Mouse (Mus musculus): ENCODE results near the gene L3mbtl4. TPM values are rescaled to one million over a fixed set of nuclear protein-coding genes. Genes with fewer than 3 reads are reported as not detected.

Gene L3mbtl4
- polyA plus RNA-seq, 1 experiment = not detected

- Histone ChIP-seq H3ac (ENCODE audit: control insufficient read depth, insufficient read length) (no peak overlapping the region), H3K36me3 (ENCODE audit: control insufficient read depth, insufficient read depth) (no peaks in the 10 kb centered on the region), H3K27me3 (ENCODE audit: control insufficient read depth, insufficient read depth, insufficient read length) (no peaks in the 10 kb centered on the region), H3K79me2 (ENCODE audit: control insufficient read depth, insufficient read depth) (no peaks in the 10 kb centered on the region), H3K4me2 (ENCODE audit: low read depth) (no peak overlapping the region), H3K4me3 (no peak overlapping the region)
- no peak for TF ChIP-seq MAX (IDR thresholded peaks at IDR 0.05; ENCODE audit: low read depth)
- no peak for TF ChIP-seq SRF (IDR thresholded peaks at IDR 0.05; ENCODE audit: control insufficient read depth, insufficient read length, low read depth)
- no peak for TF ChIP-seq TCF12 (IDR thresholded peaks at IDR 0.05; ENCODE audit: insufficient read depth, poor library complexity, severe bottlenecking)
- no peak for TF ChIP-seq USF1 (IDR thresholded peaks at IDR 0.05; ENCODE audit: low read depth)
- no peak for TF ChIP-seq E2F4 (IDR thresholded peaks at IDR 0.05; ENCODE audit: insufficient read depth)
- TF ChIP-seq TCF3 (IDR thresholded peaks at IDR 0.05; ENCODE audit: insufficient read length, low read depth) = no peak
- TF ChIP-seq POLR2A (IDR thresholded peaks at IDR 0.05; ENCODE audit: insufficient read length, low read depth) = no peak
- TF ChIP-seq POLR2AphosphoS2 (IDR thresholded peaks at IDR 0.05; ENCODE audit: insufficient read length, low read depth) = no peak
Measured at GRCm38 (mm10) chr17:68764329-68764880, 490.8 kb downstream of the L3mbtl4 start.

GRCm38 (mm10) chr17:68769561-68769960 lies 496.0 kb downstream of the L3mbtl4 start:
- TF ChIP-seq POLR2A (IDR thresholded peaks at IDR 0.05; ENCODE audit: insufficient read length, low read depth) (no peak), CEBPB (IDR thresholded peaks at IDR 0.05; ENCODE audit: insufficient read depth, poor library complexity, severe bottlenecking) (no peak), E2F4 (IDR thresholded peaks at IDR 0.05; ENCODE audit: insufficient read depth) (no peak), MAX (IDR thresholded peaks at IDR 0.05; ENCODE audit: low read depth) (no peak), TCF3 (IDR thresholded peaks at IDR 0.05; ENCODE audit: insufficient read length, low read depth) (no peak)
- no peak overlapping the region for H3K4me2 ChIP-seq (ENCODE audit: low read depth)
- no peaks in the 10 kb centered on the region for H3K36me3 ChIP-seq (ENCODE audit: control insufficient read depth, insufficient read depth)
- no peaks in the 10 kb centered on the region for H3K79me2 ChIP-seq (ENCODE audit: control insufficient read depth, insufficient read depth)
- H3ac ChIP-seq (ENCODE audit: control insufficient read depth, insufficient read length) = no peak overlapping the region
- no peaks in the 10 kb centered on the region for H3K27me3 ChIP-seq (ENCODE audit: control insufficient read depth, insufficient read depth, insufficient read length)
- no peak overlapping the region for H3K4me3 ChIP-seq

GRCm38 (mm10) chr17:68771046-68771750 lies 497.6 kb downstream of the L3mbtl4 start:
- no peak overlapping the region for H3K4me3 ChIP-seq
- H3K27me3 ChIP-seq (ENCODE audit: control insufficient read depth, insufficient read depth, insufficient read length) = no peaks in the 10 kb centered on the region
- no peak for TF ChIP-seq MAX (IDR thresholded peaks at IDR 0.05; ENCODE audit: low read depth)
- no peak for TF ChIP-seq TCF12 (IDR thresholded peaks at IDR 0.05; ENCODE audit: insufficient read depth, poor library complexity, severe bottlenecking)
- TF ChIP-seq MYOD1 (IDR thresholded peaks at IDR 0.05; ENCODE audit: control insufficient read depth in 1 of 3, insufficient read length in 2 of 3, low read depth in 2 of 3) = no peak
- TF ChIP-seq POLR2A (IDR thresholded peaks at IDR 0.05; ENCODE audit: insufficient read length, low read depth) = no peak
- no peak for TF ChIP-seq TCF3 (IDR thresholded peaks at IDR 0.05; ENCODE audit: insufficient read length, low read depth)
- no peak for TF ChIP-seq USF1 (IDR thresholded peaks at IDR 0.05; ENCODE audit: low read depth)
- TF ChIP-seq SRF (IDR thresholded peaks at IDR 0.05; ENCODE audit: control insufficient read depth, insufficient read length, low read depth) = no peak
- TF ChIP-seq CEBPB (IDR thresholded peaks at IDR 0.05; ENCODE audit: insufficient read depth, poor library complexity, severe bottlenecking) = no peak
- TF ChIP-seq REST (IDR thresholded peaks at IDR 0.05; ENCODE audit: insufficient read depth, insufficient read length) = no peak
- H3K36me3 ChIP-seq (ENCODE audit: control insufficient read depth, insufficient read depth) = no peaks in the 10 kb centered on the region
- no peak overlapping the region for H3ac ChIP-seq (ENCODE audit: control insufficient read depth, insufficient read length)
- H3K79me2 ChIP-seq (ENCODE audit: control insufficient read depth, insufficient read depth) = no peaks in the 10 kb centered on the region
- H3K4me2 ChIP-seq (ENCODE audit: low read depth) = no peak overlapping the region

GRCm38 (mm10) chr17:68793741-68794140 lies 520.1 kb downstream of the L3mbtl4 start:
- no peak for TF ChIP-seq MYOD1 (IDR thresholded peaks at IDR 0.05; ENCODE audit: control insufficient read depth in 1 of 3, insufficient read length in 2 of 3, low read depth in 2 of 3)
- TF ChIP-seq USF1 (IDR thresholded peaks at IDR 0.05; ENCODE audit: low read depth) = no peak
- no peak for TF ChIP-seq MAX (IDR thresholded peaks at IDR 0.05; ENCODE audit: low read depth)
- no peak for TF ChIP-seq E2F4 (IDR thresholded peaks at IDR 0.05; ENCODE audit: insufficient read depth)
- no peak for TF ChIP-seq SRF (IDR thresholded peaks at IDR 0.05; ENCODE audit: control insufficient read depth, insufficient read length, low read depth)
- no peak for TF ChIP-seq CEBPB (IDR thresholded peaks at IDR 0.05; ENCODE audit: insufficient read depth, poor library complexity, severe bottlenecking)
- no peak for TF ChIP-seq REST (IDR thresholded peaks at IDR 0.05; ENCODE audit: insufficient read depth, insufficient read length)
- no peak for TF ChIP-seq TCF12 (IDR thresholded peaks at IDR 0.05; ENCODE audit: insufficient read depth, poor library complexity, severe bottlenecking)
- H3K4me3 ChIP-seq = no peak overlapping the region
- no peaks in the 10 kb centered on the region for H3K36me3 ChIP-seq (ENCODE audit: control insufficient read depth, insufficient read depth)
- H3K27me3 ChIP-seq (ENCODE audit: control insufficient read depth, insufficient read depth, insufficient read length) = no peaks in the 10 kb centered on the region
- no peak overlapping the region for H3ac ChIP-seq (ENCODE audit: control insufficient read depth, insufficient read length)
- no peaks in the 10 kb centered on the region for H3K79me2 ChIP-seq (ENCODE audit: control insufficient read depth, insufficient read depth)
- no peak overlapping the region for H3K4me2 ChIP-seq (ENCODE audit: low read depth)

- no peak for TF ChIP-seq TCF3 (IDR thresholded peaks at IDR 0.05; ENCODE audit: insufficient read length, low read depth)
- TF ChIP-seq CEBPB (IDR thresholded peaks at IDR 0.05; ENCODE audit: insufficient read depth, poor library complexity, severe bottlenecking) = no peak
- TF ChIP-seq E2F4 (IDR thresholded peaks at IDR 0.05; ENCODE audit: insufficient read depth) = no peak
- TF ChIP-seq POLR2A (IDR thresholded peaks at IDR 0.05; ENCODE audit: insufficient read length, low read depth) = no peak
- TF ChIP-seq SRF (IDR thresholded peaks at IDR 0.05; ENCODE audit: control insufficient read depth, insufficient read length, low read depth) = no peak
- no peak for TF ChIP-seq MYOD1 (IDR thresholded peaks at IDR 0.05; ENCODE audit: control insufficient read depth in 1 of 3, insufficient read length in 2 of 3, low read depth in 2 of 3)
- no peak for TF ChIP-seq REST (IDR thresholded peaks at IDR 0.05; ENCODE audit: insufficient read depth, insufficient read length)
- TF ChIP-seq TCF12 (IDR thresholded peaks at IDR 0.05; ENCODE audit: insufficient read depth, poor library complexity, severe bottlenecking) = no peak
- no peak for TF ChIP-seq POLR2AphosphoS2 (IDR thresholded peaks at IDR 0.05; ENCODE audit: insufficient read length, low read depth)
- no peak for TF ChIP-seq USF1 (IDR thresholded peaks at IDR 0.05; ENCODE audit: low read depth)
- no peak within 1 kb of the TSS for H3K4me3 ChIP-seq
Measured at GRCm38 (mm10) chr17:68826323-68826722, 552.7 kb downstream of the L3mbtl4 start, which contains the start of gene Tmem200c. Gene Tmem200c (plus strand): TSS chr17:68826623.

More at GRCm38 (mm10) chr17:68826323-68826722, 552.7 kb downstream of the L3mbtl4 start, which contains the start of gene Tmem200c:
- no peaks in the 10 kb centered on the region for H3K79me2 ChIP-seq (ENCODE audit: control insufficient read depth, insufficient read depth)
- no peaks in the 10 kb centered on the region for H3K36me3 ChIP-seq (ENCODE audit: control insufficient read depth, insufficient read depth)
- H3ac ChIP-seq (ENCODE audit: control insufficient read depth, insufficient read length) = no peak within 1 kb of the TSS
- no peaks in the 10 kb centered on the region for H3K27me3 ChIP-seq (ENCODE audit: control insufficient read depth, insufficient read depth, insufficient read length)
- no peak within 1 kb of the TSS for H3K4me2 ChIP-seq (ENCODE audit: low read depth)

All from myocyte (in vitro differentiated cells).